Mouse (Mus musculus): ENCODE results near the gene Tenm4. TPM values are rescaled to one million over a fixed set of nuclear protein-coding genes. Genes with fewer than 3 reads are reported as not detected.
A peak's percentile ranks its signal among the peaks of the same experiment; 100 is the strongest.

Gene Tenm4
- total RNA-seq, 1 experiment = 38.9 TPM

DNA sequence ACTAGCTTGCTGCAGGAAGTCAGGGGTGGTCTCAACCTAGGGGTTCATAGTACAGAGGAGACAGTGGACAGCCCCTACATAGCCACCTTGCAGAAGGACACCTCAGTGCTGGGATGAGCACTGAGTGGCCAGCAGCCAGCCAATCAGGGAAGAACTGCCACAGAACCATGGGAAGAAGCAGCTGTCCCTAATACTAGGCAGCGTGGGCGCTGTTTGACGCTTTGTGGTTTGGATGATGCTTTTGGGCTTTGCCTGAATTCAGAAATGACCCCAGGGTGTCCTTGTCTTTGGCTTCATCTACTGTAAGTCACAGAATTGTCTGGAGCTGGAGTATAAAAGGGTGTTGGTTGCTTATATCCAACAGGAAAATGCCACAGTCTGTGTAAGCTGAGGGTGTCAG, 397.0 kb downstream of the Tenm4 start:
- no peak for TF ChIP-seq MAFK (IDR thresholded peaks at IDR 0.05; ENCODE audit: insufficient read depth, low read depth, low read length)
- TF ChIP-seq ZNF384 (IDR thresholded peaks at IDR 0.05; ENCODE audit: low read depth, low read length) = no peak
- no peak for TF ChIP-seq HCFC1 (IDR thresholded peaks at IDR 0.05; ENCODE audit: borderline replicate concordance, insufficient read depth, low read length)
- TF ChIP-seq ZC3H11A (IDR thresholded peaks at IDR 0.05; ENCODE audit: borderline replicate concordance, low read depth, low read length) = no peak
- no peak for TF ChIP-seq CHD2 (IDR thresholded peaks at IDR 0.05; ENCODE audit: low read depth, low read length)
- in situ Hi-C loops (cut with MboI; ENCODE audit: low sequenced_read_pairs in 2 of 2, unreplicated experiment in 2 of 2) = no loop called here
- peaks cover 0 to 9% of the 10 kb centered on the region in 2 experiments; a peak in 1 of 4 replicates for H3K4me1 ChIP-seq (ENCODE audit: control insufficient read depth in 2 of 2, insufficient read depth in 2 of 2, low read length in 2 of 2, poor library complexity in 1 of 2)
- H3K27ac ChIP-seq (ENCODE audit: insufficient read depth, low read depth, low read length, poor library complexity, severe bottlenecking) = no peak overlapping the region
- no peaks in the 10 kb centered on the region for H3K36me3 ChIP-seq (ENCODE audit: control insufficient read depth, insufficient read depth, low read length, poor library complexity, severe bottlenecking)
- no peak for DNase-seq (ENCODE audit: low read depth, low spot score)
- no peak overlapping the region for H3K4me3 ChIP-seq (ENCODE audit: insufficient read depth in 1 of 2, low read depth in 1 of 2, low read length in 2 of 2, poor library complexity in 1 of 2, severe bottlenecking in 1 of 2)
- H3K9me3 ChIP-seq (ENCODE audit: control insufficient read depth, insufficient read depth, low read depth, low read length) = no peaks in the 10 kb centered on the region
- H3K9ac ChIP-seq (ENCODE audit: insufficient read depth, low read depth, low read length, poor library complexity, severe bottlenecking) = no peak overlapping the region

DNA sequence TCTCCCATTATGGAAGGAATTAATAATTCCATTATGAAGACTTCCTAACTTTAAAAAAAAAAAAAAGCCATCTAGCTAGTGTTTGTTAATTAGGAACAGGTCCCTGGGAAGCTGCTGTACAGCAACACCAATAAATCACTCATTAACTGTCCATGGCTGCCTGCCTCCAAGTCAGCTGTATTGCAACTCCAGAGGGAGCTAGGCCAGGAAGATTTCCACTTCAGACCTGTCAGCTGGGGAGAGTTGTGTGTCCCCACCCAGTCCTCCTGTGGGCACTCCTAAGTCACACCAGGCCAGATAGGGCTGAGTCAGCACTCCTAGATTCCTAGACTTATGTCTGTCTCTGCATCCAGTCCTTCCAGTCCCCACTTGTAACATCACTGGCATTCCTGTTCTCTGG, 399.9 kb downstream of the Tenm4 start:
- H3K4me3 ChIP-seq (ENCODE audit: insufficient read depth in 1 of 2, low read depth in 1 of 2, low read length in 2 of 2, poor library complexity in 1 of 2, severe bottlenecking in 1 of 2) = no peak overlapping the region
- no peaks in the 10 kb centered on the region for H3K9me3 ChIP-seq (ENCODE audit: control insufficient read depth, insufficient read depth, low read depth, low read length)
- H3K9ac ChIP-seq (ENCODE audit: insufficient read depth, low read depth, low read length, poor library complexity, severe bottlenecking) = no peak overlapping the region
- H3K36me3 ChIP-seq (ENCODE audit: control insufficient read depth, insufficient read depth, low read length, poor library complexity, severe bottlenecking) = no peaks in the 10 kb centered on the region
- in situ Hi-C loops (cut with MboI; ENCODE audit: low sequenced_read_pairs in 2 of 2, unreplicated experiment in 2 of 2) = no loop called here
- DNase-seq (ENCODE audit: low read depth, low spot score) = no peak
- TF ChIP-seq ZNF384 (IDR thresholded peaks at IDR 0.05; ENCODE audit: low read depth, low read length) (no peak), CHD2 (IDR thresholded peaks at IDR 0.05; ENCODE audit: low read depth, low read length) (no peak), MAFK (IDR thresholded peaks at IDR 0.05; ENCODE audit: insufficient read depth, low read depth, low read length) (peak; percentile 21; the same call in 1 of the 2 replicates), ZC3H11A (IDR thresholded peaks at IDR 0.05; ENCODE audit: borderline replicate concordance, low read depth, low read length) (no peak)
- H3K4me1 ChIP-seq (ENCODE audit: control insufficient read depth in 2 of 2, insufficient read depth in 2 of 2, low read length in 2 of 2, poor library complexity in 1 of 2) = no peaks in the 10 kb centered on the region
- H3K27ac ChIP-seq (ENCODE audit: insufficient read depth, low read depth, low read length, poor library complexity, severe bottlenecking) = no peak overlapping the region

DNA sequence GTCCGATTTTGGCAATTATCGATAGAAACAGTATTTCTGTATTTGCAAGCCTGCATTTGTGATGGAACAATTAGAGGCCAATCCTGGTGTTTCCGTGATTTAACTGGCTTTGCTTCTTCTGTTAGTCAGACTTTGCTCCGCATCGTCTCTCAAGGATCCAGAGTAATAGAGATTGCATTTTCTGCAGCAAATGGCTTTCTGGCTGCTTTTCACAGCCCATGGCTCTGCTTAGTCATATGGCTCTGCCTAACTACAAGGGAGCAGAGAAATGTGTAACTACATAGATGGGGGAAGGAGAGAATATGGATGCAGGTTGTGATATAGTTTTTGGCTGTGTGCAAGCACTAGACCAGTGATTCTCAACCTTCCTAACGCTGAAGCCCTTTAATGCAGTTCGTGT, 401.9 kb downstream of the Tenm4 start:
- TF ChIP-seq ZC3H11A (IDR thresholded peaks at IDR 0.05; ENCODE audit: borderline replicate concordance, low read depth, low read length) (no peak), ZNF384 (IDR thresholded peaks at IDR 0.05; ENCODE audit: low read depth, low read length) (no peak), CHD2 (IDR thresholded peaks at IDR 0.05; ENCODE audit: low read depth, low read length) (no peak), MAFK (IDR thresholded peaks at IDR 0.05; ENCODE audit: insufficient read depth, low read depth, low read length) (no peak), HCFC1 (IDR thresholded peaks at IDR 0.05; ENCODE audit: borderline replicate concordance, insufficient read depth, low read length) (no peak)
- H3K27ac ChIP-seq (ENCODE audit: insufficient read depth, low read depth, low read length, poor library complexity, severe bottlenecking) = no peak overlapping the region
- no peak overlapping the region for H3K9ac ChIP-seq (ENCODE audit: insufficient read depth, low read depth, low read length, poor library complexity, severe bottlenecking)
- H3K4me3 ChIP-seq (ENCODE audit: insufficient read depth in 1 of 2, low read depth in 1 of 2, low read length in 2 of 2, poor library complexity in 1 of 2, severe bottlenecking in 1 of 2) = no peak overlapping the region
- no peaks in the 10 kb centered on the region for H3K9me3 ChIP-seq (ENCODE audit: control insufficient read depth, insufficient read depth, low read depth, low read length)
- in situ Hi-C loops (cut with MboI; ENCODE audit: low sequenced_read_pairs in 2 of 2, unreplicated experiment in 2 of 2) = no loop called here
- no peaks in the 10 kb centered on the region for H3K4me1 ChIP-seq (ENCODE audit: control insufficient read depth in 2 of 2, insufficient read depth in 2 of 2, low read length in 2 of 2, poor library complexity in 1 of 2)
- no peak for DNase-seq (ENCODE audit: low read depth, low spot score)
- no peaks in the 10 kb centered on the region for H3K36me3 ChIP-seq (ENCODE audit: control insufficient read depth, insufficient read depth, low read length, poor library complexity, severe bottlenecking)

DNA sequence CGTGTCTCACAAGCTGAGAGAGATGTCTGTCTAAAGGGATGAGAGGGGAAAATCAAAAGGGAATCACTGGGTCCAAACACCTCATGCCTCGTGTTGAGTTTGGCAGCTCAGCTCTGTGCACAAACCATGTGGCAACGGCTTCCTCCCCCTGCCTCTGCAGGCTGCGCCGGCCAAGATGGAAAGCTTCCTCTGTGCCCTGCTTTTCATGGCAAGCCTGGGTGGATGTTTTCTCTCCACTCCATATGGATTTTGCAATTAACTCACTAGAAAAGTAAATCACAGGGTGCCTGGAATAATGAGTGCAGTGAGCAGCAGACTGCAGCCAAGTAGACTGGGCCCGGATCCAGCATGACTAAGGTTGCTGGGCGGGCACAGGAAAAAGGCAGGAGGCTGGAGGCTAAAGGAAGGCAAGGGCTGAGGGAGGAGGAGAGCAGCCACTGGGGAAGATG, 404.2 kb downstream of the Tenm4 start:
- no peaks in the 10 kb centered on the region for H3K9me3 ChIP-seq (ENCODE audit: control insufficient read depth, insufficient read depth, low read depth, low read length)
- H3K9ac ChIP-seq (ENCODE audit: insufficient read depth, low read depth, low read length, poor library complexity, severe bottlenecking) = no peak overlapping the region
- in situ Hi-C loops (cut with MboI; ENCODE audit: low sequenced_read_pairs in 2 of 2, unreplicated experiment in 2 of 2) = no loop called here
- no peak overlapping the region for H3K4me3 ChIP-seq (ENCODE audit: insufficient read depth in 1 of 2, low read depth in 1 of 2, low read length in 2 of 2, poor library complexity in 1 of 2, severe bottlenecking in 1 of 2)
- no peak for DNase-seq (ENCODE audit: low read depth, low spot score)
- H3K4me1 ChIP-seq (ENCODE audit: control insufficient read depth in 2 of 2, insufficient read depth in 2 of 2, low read length in 2 of 2, poor library complexity in 1 of 2) = no peaks in the 10 kb centered on the region
- no peak overlapping the region for H3K27ac ChIP-seq (ENCODE audit: insufficient read depth, low read depth, low read length, poor library complexity, severe bottlenecking)
- no peaks in the 10 kb centered on the region for H3K36me3 ChIP-seq (ENCODE audit: control insufficient read depth, insufficient read depth, low read length, poor library complexity, severe bottlenecking)
- no peak for TF ChIP-seq HCFC1 (IDR thresholded peaks at IDR 0.05; ENCODE audit: borderline replicate concordance, insufficient read depth, low read length)
- TF ChIP-seq ZC3H11A (IDR thresholded peaks at IDR 0.05; ENCODE audit: borderline replicate concordance, low read depth, low read length) = no peak
- no peak for TF ChIP-seq MAFK (IDR thresholded peaks at IDR 0.05; ENCODE audit: insufficient read depth, low read depth, low read length)
- TF ChIP-seq CHD2 (IDR thresholded peaks at IDR 0.05; ENCODE audit: low read depth, low read length) = no peak
- TF ChIP-seq ZNF384 (IDR thresholded peaks at IDR 0.05; ENCODE audit: low read depth, low read length) = no peak

DNA sequence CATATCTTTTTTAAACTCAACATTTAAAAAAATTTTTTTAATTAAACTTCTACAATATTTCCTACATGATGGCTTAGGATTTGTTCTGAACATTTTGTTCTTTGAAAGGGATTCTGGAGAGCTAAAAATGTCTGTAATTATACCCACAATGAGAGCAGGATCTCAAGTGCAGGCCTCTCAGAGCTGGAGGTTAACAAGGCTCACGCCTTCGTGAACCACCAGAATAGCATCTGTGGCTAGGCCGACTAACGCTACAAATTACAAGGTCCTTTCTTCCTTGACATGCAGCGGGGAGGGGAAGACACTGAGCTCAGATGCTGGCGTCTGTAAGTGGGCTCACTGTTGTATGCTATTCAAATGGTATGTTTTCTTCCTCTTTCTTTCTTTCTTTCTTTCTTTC, 411.7 kb downstream of the Tenm4 start:
- TF ChIP-seq CHD2 (IDR thresholded peaks at IDR 0.05; ENCODE audit: low read depth, low read length) = no peak
- no peak for TF ChIP-seq ZNF384 (IDR thresholded peaks at IDR 0.05; ENCODE audit: low read depth, low read length)
- no peak for TF ChIP-seq ZC3H11A (IDR thresholded peaks at IDR 0.05; ENCODE audit: borderline replicate concordance, low read depth, low read length)
- TF ChIP-seq HCFC1 (IDR thresholded peaks at IDR 0.05; ENCODE audit: borderline replicate concordance, insufficient read depth, low read length) = no peak
- no peak for TF ChIP-seq MAFK (IDR thresholded peaks at IDR 0.05; ENCODE audit: insufficient read depth, low read depth, low read length)
- no peaks in the 10 kb centered on the region for H3K36me3 ChIP-seq (ENCODE audit: control insufficient read depth, insufficient read depth, low read length, poor library complexity, severe bottlenecking)
- H3K4me3 ChIP-seq (ENCODE audit: insufficient read depth in 1 of 2, low read depth in 1 of 2, low read length in 2 of 2, poor library complexity in 1 of 2, severe bottlenecking in 1 of 2) = no peak overlapping the region
- H3K4me1 ChIP-seq (ENCODE audit: control insufficient read depth in 2 of 2, insufficient read depth in 2 of 2, low read length in 2 of 2, poor library complexity in 1 of 2) = no peaks in the 10 kb centered on the region
- no peak overlapping the region for H3K27ac ChIP-seq (ENCODE audit: insufficient read depth, low read depth, low read length, poor library complexity, severe bottlenecking)
- DNase-seq (ENCODE audit: low read depth, low spot score) = no peak
- in situ Hi-C loops (cut with MboI; ENCODE audit: low sequenced_read_pairs in 2 of 2, unreplicated experiment in 2 of 2) = no loop called here
- no peak overlapping the region for H3K9ac ChIP-seq (ENCODE audit: insufficient read depth, low read depth, low read length, poor library complexity, severe bottlenecking)
- H3K9me3 ChIP-seq (ENCODE audit: control insufficient read depth, insufficient read depth, low read depth, low read length) = no peaks in the 10 kb centered on the region
